Mouse (Mus musculus) kidney, postnatal 0 days (tissue): Measurements from ENCODE around the gene Spg20. TPM values are rescaled to one million over a fixed set of nuclear protein-coding genes. Genes with fewer than 3 reads are reported as not detected.
A peak's percentile ranks its signal among the peaks of the same experiment; 100 is the strongest.

Source experiments
- ATAC-seq: fragments of 200-750 bp; cut with Nextera tagmentation; replicated peaks from 2 replicates; pipeline ENCODE4 v1.8.0; 2017; ENCODE audit warnings: low read depth, moderate number of reproducible peaks, moderate TSS enrichment, moderate library complexity; ENCODE audit not compliant: low FRiP score
- DNase-seq: peaks from one replicate; pipeline ENCODE4 v3.0.0-alpha.2; 2016; ENCODE audit warnings: low spot score
- H3K27ac ChIP-seq: fragments of 300-500 bp; sonication (generic); 2 replicates; pipeline ENCODE4 v1.5.1; 2014; ENCODE audit warnings: mild to moderate bottlenecking
- H3K27me3 ChIP-seq: fragments of 300-500 bp; sonication (generic); 2 replicates; pipeline ENCODE4 v1.6.1; 2014; ENCODE audit warnings: low read length, mixed read lengths; ENCODE audit not compliant: insufficient read depth
- H3K36me3 ChIP-seq: fragments of 300-500 bp; sonication (generic); 2 replicates; pipeline ENCODE4 v1.6.1; 2014; ENCODE audit warnings: low read length, mixed read lengths; ENCODE audit not compliant: insufficient read depth
- H3K4me1 ChIP-seq: fragments of 300-500 bp; sonication (generic); replicated peaks from 2 replicates; pipeline ENCODE4 v1.6.1; 2014; ENCODE audit warnings: antibody characterized with exemption, low read length, mixed read lengths; ENCODE audit not compliant: insufficient read depth
- H3K4me2 ChIP-seq: fragments of 300-500 bp; sonication (generic); 2 replicates; pipeline ENCODE4 v1.6.1; 2014; ENCODE audit warnings: mild to moderate bottlenecking, low read length, moderate library complexity, mixed read lengths
- H3K4me3 ChIP-seq: fragments of 300-500 bp; sonication (generic); replicated peaks from 2 replicates; pipeline ENCODE4 v1.5.1; 2014; ENCODE audit warnings: low read depth, low read length
- H3K9ac ChIP-seq: fragments of 300-500 bp; sonication (generic); 2 replicates; pipeline ENCODE4 v1.6.1; 2014; ENCODE audit warnings: low read depth, low read length
- H3K9me3 ChIP-seq: fragments of 300-500 bp; sonication (generic); replicated peaks from 2 replicates; pipeline ENCODE4 v1.6.1; 2016; ENCODE audit warnings: low read length, inconsistent platforms, mixed read lengths
- CTCF ChIP-seq: IDR thresholded peaks from 2 replicates; pipeline ENCODE4 v1.5.1; 2016; ENCODE audit warnings: antibody characterized with exemption, low read depth, mild to moderate bottlenecking, moderate library complexity
- WGBS: fragments of 180-500 bp; shearing (Covaris S2); extraction: QIAGEN DNeasy Blood & Tissue Kit; methylation state at CpG from one replicate; pipeline ENCODE4 v1.1.7; 2014; 5-methylcytosine and 5-hydroxymethylcytosine counted together
- polyA plus RNA-seq: library from polyadenylated mRNA; unstranded; fragments of >200 nt; fragmentation: Nextera tagmentation; extraction: Ambion mirVana; gene quantifications from 2 replicates; pipeline ENCODE4 v1.2.1, GENCODE M21; 2015

Spg20 gene
- polyA plus RNA-seq, 1 experiment from 2014 or later = 29.5 TPM

- 74% methylated on average over 5 of the region's 5 CpGs for WGBS
These were observed 25.0 kb upstream of the Spg20 start for GRCm38 (mm10) chr3:55086948-55087347.

DNA sequence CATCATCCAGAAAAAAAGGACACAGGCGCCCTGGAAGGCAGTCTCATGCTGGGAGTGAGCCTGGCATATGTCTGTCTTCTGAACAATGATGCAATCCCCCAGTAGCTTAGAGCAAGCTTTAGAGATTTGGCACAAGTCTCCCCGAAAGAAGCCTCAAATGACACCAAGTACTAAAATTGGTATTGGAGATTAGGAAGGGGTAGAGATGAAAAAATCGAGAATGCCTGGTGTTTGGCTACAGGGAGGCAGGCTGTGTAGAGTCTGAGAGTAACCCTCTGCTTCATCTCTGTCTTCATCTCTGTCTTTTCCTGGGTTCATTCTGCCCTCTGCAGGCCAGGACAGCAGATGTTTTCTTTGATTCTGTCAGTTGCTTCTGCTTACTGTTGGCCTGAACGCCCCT is 24.5 kb upstream of the Spg20 start:
- 67% methylated on average over 4 of the region's 4 CpGs for WGBS
- no peak overlapping the region for H3K9ac ChIP-seq
- no peak for ATAC-seq
- no peaks in the 10 kb centered on the region for H3K36me3 ChIP-seq
- H3K4me3 ChIP-seq = no peak overlapping the region
- H3K9me3 ChIP-seq = no peaks in the 10 kb centered on the region
- H3K27me3 ChIP-seq = no peaks in the 10 kb centered on the region
- DNase-seq = no peak
- no peak overlapping the region for H3K4me2 ChIP-seq
- no peak overlapping the region for H3K27ac ChIP-seq
- H3K4me1 ChIP-seq = no peaks in the 10 kb centered on the region
- peak; percentile 44 for TF ChIP-seq CTCF

More at GRCm38 (mm10) chr3:55086948-55087347, 25.0 kb upstream of the Spg20 start:
- no peak for ATAC-seq
- no peak for TF ChIP-seq CTCF
- Histone ChIP-seq H3K36me3 (no peaks in the 10 kb centered on the region), H3K9ac (no peak overlapping the region), H3K4me1 (no peaks in the 10 kb centered on the region), H3K27me3 (no peaks in the 10 kb centered on the region), H3K4me2 (no peak overlapping the region), H3K27ac (no peak overlapping the region), H3K4me3 (no peak overlapping the region), H3K9me3 (no peaks in the 10 kb centered on the region)
- DNase-seq = no peak

- ATAC-seq = no peak
- no peak for DNase-seq
- no peak overlapping the region for H3K27ac ChIP-seq
These were observed 23.5 kb upstream of the Spg20 start for GRCm38 (mm10) chr3:55088359-55088758.

GRCm38 (mm10) chr3:55088843-55089242 is 23.1 kb upstream of the Spg20 start:
- Histone ChIP-seq H3K27ac (no peak overlapping the region), H3K4me2 (no peak overlapping the region), H3K9me3 (no peaks in the 10 kb centered on the region), H3K36me3 (no peaks in the 10 kb centered on the region), H3K4me1 (no peaks in the 10 kb centered on the region), H3K4me3 (no peak overlapping the region), H3K27me3 (no peaks in the 10 kb centered on the region), H3K9ac (no peak overlapping the region)
- DNase-seq (no peak), ATAC-seq (no peak)
- WGBS = 50% methylated on average over 3 of the region's 3 CpGs
- TF ChIP-seq CTCF = no peak

More at GRCm38 (mm10) chr3:55088359-55088758, 23.5 kb upstream of the Spg20 start:
- Histone ChIP-seq H3K9ac (no peak overlapping the region), H3K4me3 (no peak overlapping the region), H3K27me3 (no peaks in the 10 kb centered on the region), H3K4me1 (no peaks in the 10 kb centered on the region), H3K4me2 (no peak overlapping the region), H3K9me3 (no peaks in the 10 kb centered on the region), H3K36me3 (no peaks in the 10 kb centered on the region)
- 74% methylated on average over 4 of the region's 4 CpGs for WGBS
- no peak for TF ChIP-seq CTCF

DNA sequence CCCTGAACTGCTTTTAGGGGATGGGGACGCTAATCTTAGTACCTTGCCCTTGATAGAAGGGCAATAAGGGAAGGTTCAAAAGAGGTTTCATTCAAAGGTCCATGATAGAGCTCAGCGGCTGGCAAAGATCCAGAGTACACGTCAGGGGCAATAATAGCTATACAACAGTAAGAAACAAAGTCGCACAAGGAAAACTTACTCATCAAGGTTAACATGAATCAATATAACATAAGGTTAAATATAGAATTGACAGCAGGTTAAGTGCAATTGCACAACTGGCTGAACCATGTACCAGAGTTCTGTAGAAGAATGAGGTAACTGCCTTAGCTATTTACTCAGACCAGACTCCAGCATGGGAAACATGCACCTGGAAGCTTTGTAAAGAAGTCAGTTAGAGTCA is 22.6 kb upstream of the Spg20 start:
- H3K27me3 ChIP-seq = no peaks in the 10 kb centered on the region
- TF ChIP-seq CTCF = no peak
- H3K4me2 ChIP-seq = no peak overlapping the region
- 69% methylated on average over 4 of the region's 4 CpGs for WGBS
- H3K4me1 ChIP-seq = no peaks in the 10 kb centered on the region
- H3K36me3 ChIP-seq = no peaks in the 10 kb centered on the region
- no peak overlapping the region for H3K27ac ChIP-seq
- no peak overlapping the region for H3K9ac ChIP-seq
- H3K9me3 ChIP-seq = no peaks in the 10 kb centered on the region
- DNase-seq = no peak
- ATAC-seq = no peak
- no peak overlapping the region for H3K4me3 ChIP-seq

- 66% methylated on average over 1 of the region's 1 CpGs for WGBS
- ATAC-seq = no peak
- Histone ChIP-seq H3K4me1 (no peaks in the 10 kb centered on the region), H3K36me3 (no peaks in the 10 kb centered on the region), H3K27ac (no peak overlapping the region), H3K4me3 (no peak overlapping the region), H3K4me2 (no peak overlapping the region), H3K9me3 (no peaks in the 10 kb centered on the region), H3K27me3 (no peaks in the 10 kb centered on the region), H3K9ac (no peak overlapping the region)
- no peak for TF ChIP-seq CTCF
- no peak for DNase-seq
These were observed 18.7 kb upstream of the Spg20 start for GRCm38 (mm10) chr3:55093161-55093560.

DNA sequence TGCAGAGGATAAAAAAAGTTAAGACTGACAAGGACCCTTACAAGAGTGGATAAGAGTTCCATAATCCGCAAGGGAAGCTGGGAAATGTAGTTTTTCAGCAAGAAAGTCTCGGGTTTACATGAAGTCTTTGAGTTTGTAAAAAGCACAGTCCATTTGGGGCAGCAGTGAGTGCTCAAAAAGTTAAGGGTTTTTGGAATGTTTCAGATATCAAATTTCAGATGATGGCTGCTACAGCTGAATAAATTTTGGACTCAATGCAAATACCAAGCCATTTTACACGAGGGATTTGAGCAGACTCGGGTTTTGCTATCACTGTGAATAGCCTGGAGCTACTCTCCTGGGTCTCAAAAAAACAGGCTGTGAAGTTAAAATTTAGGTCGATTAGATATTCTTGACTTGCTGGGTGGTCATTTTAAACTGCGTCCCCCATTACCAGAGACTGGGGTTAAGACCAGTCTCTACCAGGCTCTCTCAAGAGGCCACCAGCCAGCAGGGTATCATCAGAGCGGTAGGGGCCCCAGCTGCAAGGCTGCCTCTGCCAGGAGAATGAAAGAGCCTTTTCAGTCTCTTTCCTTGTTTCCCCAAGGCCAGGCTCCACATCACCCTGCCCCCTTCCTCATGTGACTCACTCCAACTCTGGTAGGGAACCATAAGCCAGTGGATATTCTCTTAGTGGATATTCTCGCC is 15.8 kb upstream of the Spg20 start:
- no peaks in the 10 kb centered on the region for H3K9me3 ChIP-seq
- no peak overlapping the region for H3K4me2 ChIP-seq
- DNase-seq (peak; percentile 85), ATAC-seq (no peak)
- WGBS = 37% methylated on average over 8 of the region's 8 CpGs
- no peaks in the 10 kb centered on the region for H3K36me3 ChIP-seq
- H3K4me1 ChIP-seq = no peaks in the 10 kb centered on the region
- peak overlapping the region; percentile 64 for H3K27ac ChIP-seq
- H3K9ac ChIP-seq = no peak overlapping the region
- H3K4me3 ChIP-seq = no peak overlapping the region
- H3K27me3 ChIP-seq = no peaks in the 10 kb centered on the region
- peak; percentile 26; the same call in 1 of the 2 replicates for TF ChIP-seq CTCF
